ENCODE assay signal across 8 mouse cellular contexts in the genomic region with DNA sequence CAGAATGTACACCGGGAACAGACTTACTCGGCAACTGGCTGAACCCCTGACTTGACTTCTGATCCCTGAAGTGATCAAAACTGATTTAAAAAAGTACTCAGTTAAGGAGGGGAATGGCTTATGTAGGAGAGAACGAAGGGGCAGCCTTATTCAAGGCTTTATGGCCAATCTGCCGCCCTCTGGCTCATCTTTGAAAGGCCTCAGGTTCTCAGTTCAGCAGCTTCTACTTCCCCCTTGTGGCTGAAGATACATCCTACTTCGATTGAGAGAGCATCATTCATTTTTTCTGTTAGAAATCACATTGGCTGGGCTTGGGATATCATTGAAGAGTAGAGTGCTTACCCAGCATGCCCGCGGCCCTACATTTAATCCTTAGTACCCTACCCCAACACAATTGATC. TPM values are rescaled to one million over a fixed set of nuclear protein-coding genes. Genes with fewer than 3 reads are reported as not detected.
DNase-seq lines count a peak whose midpoint lies in the region; ATAC-seq and TF ChIP-seq lines count a peak whose summit lies in the region.
"Had no signal": no experiment of that assay in that cellular context is flagged by ENCODE, and none has a peak within 500 bp of the region (broad histone marks: within the 10 kb centered on the region; RNA-seq: fewer than 3 reads in every experiment).

No protein-coding gene starts in this region.

- ATAC-seq in megakaryocyte progenitor cell, adult 5-6 weeks (replicated peaks; ENCODE audit: poor library complexity): peak; percentile 73

- no peaks in the 10 kb centered on the region for H3K4me1 ChIP-seq in E14TG2a.4 (replicated peaks; ENCODE audit: low read depth, low read length)
- H3K4me1 ChIP-seq: midbrain, embryonic 12.5 days had no signal

- peak; percentile 38 for DNase-seq in kidney, adult 9 months
- DNase-seq in kidney, adult 18-20 months: no peak
- peak; percentile 73 for DNase-seq in ZHBTc4 (ENCODE audit: low read depth, low spot score)
- DNase-seq in layer of hippocampus, postnatal 14 days (ENCODE audit: low spot score in 2 of 2): no peak
- no peak for DNase-seq in right cerebral cortex, postnatal 4 days

- H3K4me3 ChIP-seq in E14TG2a.4 (replicated peaks; ENCODE audit: low read length): no peak overlapping the region
- H3K4me3 ChIP-seq: midbrain, embryonic 12.5 days had no signal

- no peaks in the 10 kb centered on the region for H3K27me3 ChIP-seq in E14TG2a.4 (ENCODE audit: insufficient read depth, low read length)
- H3K27me3 ChIP-seq: midbrain, embryonic 12.5 days had no signal

- no peaks in the 10 kb centered on the region for H3K36me3 ChIP-seq in E14TG2a.4 (ENCODE audit: insufficient read depth, low read length)
- H3K36me3 ChIP-seq: midbrain, embryonic 12.5 days had no signal

- TF ChIP-seq CTCF in E14TG2a.4 (conservative IDR thresholded peaks at IDR 0.05; ENCODE audit: low read length): peak; percentile 37

- H3K9me3 ChIP-seq in E14TG2a.4 (ENCODE audit: low read length): no peaks in the 10 kb centered on the region; the same call in 1 of the 2 replicates
- H3K9me3 ChIP-seq: midbrain, embryonic 12.5 days had no signal

RNA-seq across cellular contexts. Expression of a gene that starts 19.2 kb away (rescaled TPM):
- 128 and 146 TPM in 2 replicates for total RNA-seq in megakaryocyte progenitor cell, adult 5-6 weeks (2015)
- total RNA-seq in megakaryocyte progenitor cell, adult 5-6 weeks (2017): 109 and 150 TPM in 2 replicates
- not detected for total RNA-seq in layer of hippocampus, postnatal 14 days (2021)

Comparison
In these comparisons a context has a peak if more than half of its experiments do, and no peak if none do; other contexts are left out.
1. DNase-seq: peak in kidney, adult 9 months (single experiment) and ZHBTc4 (single experiment); none in kidney, adult 18-20 months (single experiment), layer of hippocampus, postnatal 14 days (0 of 2) and right cerebral cortex, postnatal 4 days (single experiment).
2. RNA of a gene that starts 19.2 kb away (total RNA-seq): 109 to 150 TPM in megakaryocyte progenitor cell, adult 5-6 weeks; not detected in layer of hippocampus, postnatal 14 days; every median in the first group is over 100 times any median in the second.